Mouse (Mus musculus): ENCODE measurements around the gene Itih2. TPM values are rescaled to one million over a fixed set of nuclear protein-coding genes. Genes with fewer than 3 reads are reported as not detected.

Gene Itih2
- 0.17 and 0.52 TPM in 2 replicates for polyA plus RNA-seq (2014; fragmentation: Nextera tagmentation; extraction: Ambion mirVana)

- Histone ChIP-seq H3K4me2 (ENCODE audit: low read depth, low read length) (no peak within 1 kb of the TSS), H3K9ac (replicated peaks; ENCODE audit: low read length) (no peak within 1 kb of the TSS), H3K27me3 (ENCODE audit: control insufficient read depth, insufficient read depth, low read length) (no peaks in the 10 kb centered on the region), H3K27ac (replicated peaks; ENCODE audit: low read depth, low read length) (no peak within 1 kb of the TSS), H3K4me1 (ENCODE audit: control insufficient read depth, insufficient read depth, low read length) (no peaks in the 10 kb centered on the region), H3K36me3 (replicated peaks; ENCODE audit: control insufficient read depth, insufficient read depth, low read depth, low read length) (no peaks in the 10 kb centered on the region), H3K4me3 (ENCODE audit: low read depth, low read length) (no peak within 1 kb of the TSS), H3K9me3 (replicated peaks; ENCODE audit: control insufficient read depth, low read length) (no peaks in the 10 kb centered on the region)
- ATAC-seq (replicated peaks; ENCODE audit: insufficient number of reproducible peaks, low FRiP score, low TSS enrichment, low read depth) = no peak
- 92% methylated on average over 4 of the region's 4 CpGs for WGBS
- DNase-seq (ENCODE audit: low spot score) = no peak
Measured at GRCm38 (mm10) chr2:10131296-10131695, at the start of gene Itih2. Gene Itih2 (minus strand): TSS chr2:10131396.

GRCm38 (mm10) chr2:10169991-10170390 is 38.8 kb upstream of the Itih2 start:
- Histone ChIP-seq H3K4me1 (ENCODE audit: control insufficient read depth, insufficient read depth, low read length) (peaks cover 3% of the 10 kb centered on the region; the same call in 1 of the 2 replicates), H3K27me3 (ENCODE audit: control insufficient read depth, insufficient read depth, low read length) (no peaks in the 10 kb centered on the region; the same call in 1 of the 2 replicates), H3K9me3 (replicated peaks; ENCODE audit: control insufficient read depth, low read length) (no peaks in the 10 kb centered on the region), H3K4me3 (ENCODE audit: low read depth, low read length) (no peak overlapping the region), H3K4me2 (ENCODE audit: low read depth, low read length) (no peak overlapping the region), H3K27ac (replicated peaks; ENCODE audit: low read depth, low read length) (no peak overlapping the region), H3K9ac (replicated peaks; ENCODE audit: low read length) (no peak overlapping the region), H3K36me3 (replicated peaks; ENCODE audit: control insufficient read depth, insufficient read depth, low read depth, low read length) (no peaks in the 10 kb centered on the region)
- 91% methylated on average over 16 of the region's 16 CpGs for WGBS
- DNase-seq (ENCODE audit: low spot score) = no peak
- ATAC-seq (replicated peaks; ENCODE audit: insufficient number of reproducible peaks, low FRiP score, low TSS enrichment, low read depth) = no peak

- no peak overlapping the region for H3K4me3 ChIP-seq (ENCODE audit: low read depth, low read length)
- DNase-seq (ENCODE audit: low spot score) = no peak
- no peak overlapping the region for H3K27ac ChIP-seq (replicated peaks; ENCODE audit: low read depth, low read length)
- no peak for ATAC-seq (replicated peaks; ENCODE audit: insufficient number of reproducible peaks, low FRiP score, low TSS enrichment, low read depth)
- WGBS = 53% methylated on average over 8 of the region's 8 CpGs
- peaks cover 3% of the 10 kb centered on the region; the same call in 1 of the 2 replicates for H3K4me1 ChIP-seq (ENCODE audit: control insufficient read depth, insufficient read depth, low read length)
- H3K27me3 ChIP-seq (ENCODE audit: control insufficient read depth, insufficient read depth, low read length) = no peaks in the 10 kb centered on the region; the same call in 1 of the 2 replicates
- H3K36me3 ChIP-seq (replicated peaks; ENCODE audit: control insufficient read depth, insufficient read depth, low read depth, low read length) = no peaks in the 10 kb centered on the region
- no peak overlapping the region for H3K4me2 ChIP-seq (ENCODE audit: low read depth, low read length)
- no peak overlapping the region for H3K9ac ChIP-seq (replicated peaks; ENCODE audit: low read length)
- no peaks in the 10 kb centered on the region for H3K9me3 ChIP-seq (replicated peaks; ENCODE audit: control insufficient read depth, low read length)
Measured at GRCm38 (mm10) chr2:10168016-10168415, 36.8 kb upstream of the Itih2 start.

GRCm38 (mm10) chr2:10167283-10167682 is 36.1 kb upstream of the Itih2 start:
- 87% methylated on average over 11 of the region's 11 CpGs for WGBS
- Histone ChIP-seq H3K4me3 (ENCODE audit: low read depth, low read length) (no peak overlapping the region), H3K4me1 (ENCODE audit: control insufficient read depth, insufficient read depth, low read length) (peaks cover 3% of the 10 kb centered on the region; the same call in 1 of the 2 replicates), H3K9ac (replicated peaks; ENCODE audit: low read length) (no peak overlapping the region), H3K9me3 (replicated peaks; ENCODE audit: control insufficient read depth, low read length) (no peaks in the 10 kb centered on the region), H3K27ac (replicated peaks; ENCODE audit: low read depth, low read length) (no peak overlapping the region), H3K27me3 (ENCODE audit: control insufficient read depth, insufficient read depth, low read length) (no peaks in the 10 kb centered on the region; the same call in 1 of the 2 replicates), H3K4me2 (ENCODE audit: low read depth, low read length) (no peak overlapping the region), H3K36me3 (replicated peaks; ENCODE audit: control insufficient read depth, insufficient read depth, low read depth, low read length) (no peaks in the 10 kb centered on the region)
- ATAC-seq (replicated peaks; ENCODE audit: insufficient number of reproducible peaks, low FRiP score, low TSS enrichment, low read depth) (no peak), DNase-seq (ENCODE audit: low spot score) (no peak)

- Histone ChIP-seq H3K9me3 (replicated peaks; ENCODE audit: control insufficient read depth, low read length) (no peaks in the 10 kb centered on the region), H3K4me1 (ENCODE audit: control insufficient read depth, insufficient read depth, low read length) (peaks cover 3% of the 10 kb centered on the region; the same call in 1 of the 2 replicates), H3K4me3 (ENCODE audit: low read depth, low read length) (no peak overlapping the region), H3K36me3 (replicated peaks; ENCODE audit: control insufficient read depth, insufficient read depth, low read depth, low read length) (no peaks in the 10 kb centered on the region), H3K4me2 (ENCODE audit: low read depth, low read length) (no peak overlapping the region), H3K9ac (replicated peaks; ENCODE audit: low read length) (no peak overlapping the region), H3K27ac (replicated peaks; ENCODE audit: low read depth, low read length) (no peak overlapping the region), H3K27me3 (ENCODE audit: control insufficient read depth, insufficient read depth, low read length) (no peaks in the 10 kb centered on the region; the same call in 1 of the 2 replicates)
- peak; percentile 63 for DNase-seq (ENCODE audit: low spot score)
- 30% methylated on average over 6 of the region's 6 CpGs for WGBS
- no peak; the same call in 1 of the 2 replicates for ATAC-seq (replicated peaks; ENCODE audit: insufficient number of reproducible peaks, low FRiP score, low TSS enrichment, low read depth)
Measured at GRCm38 (mm10) chr2:10166635-10167034, 35.4 kb upstream of the Itih2 start.

- no peaks in the 10 kb centered on the region for H3K27me3 ChIP-seq (ENCODE audit: control insufficient read depth, insufficient read depth, low read length)
- no peak overlapping the region for H3K4me2 ChIP-seq (ENCODE audit: low read depth, low read length)
- no peaks in the 10 kb centered on the region for H3K9me3 ChIP-seq (replicated peaks; ENCODE audit: control insufficient read depth, low read length)
- ATAC-seq (replicated peaks; ENCODE audit: insufficient number of reproducible peaks, low FRiP score, low TSS enrichment, low read depth) (no peak), DNase-seq (ENCODE audit: low spot score) (no peak)
- no peak overlapping the region for H3K27ac ChIP-seq (replicated peaks; ENCODE audit: low read depth, low read length)
- WGBS = 87% methylated on average over 4 of the region's 4 CpGs
- H3K36me3 ChIP-seq (replicated peaks; ENCODE audit: control insufficient read depth, insufficient read depth, low read depth, low read length) = no peaks in the 10 kb centered on the region
- H3K4me3 ChIP-seq (ENCODE audit: low read depth, low read length) = no peak overlapping the region
- peaks cover 3% of the 10 kb centered on the region; the same call in 1 of the 2 replicates for H3K4me1 ChIP-seq (ENCODE audit: control insufficient read depth, insufficient read depth, low read length)
- H3K9ac ChIP-seq (replicated peaks; ENCODE audit: low read length) = no peak overlapping the region
Measured at GRCm38 (mm10) chr2:10162011-10162410, 30.8 kb upstream of the Itih2 start.

- Histone ChIP-seq H3K4me2 (ENCODE audit: low read depth, low read length) (no peak overlapping the region), H3K36me3 (replicated peaks; ENCODE audit: control insufficient read depth, insufficient read depth, low read depth, low read length) (no peaks in the 10 kb centered on the region), H3K27ac (replicated peaks; ENCODE audit: low read depth, low read length) (no peak overlapping the region), H3K27me3 (ENCODE audit: control insufficient read depth, insufficient read depth, low read length) (no peaks in the 10 kb centered on the region), H3K9ac (replicated peaks; ENCODE audit: low read length) (no peak overlapping the region), H3K4me1 (ENCODE audit: control insufficient read depth, insufficient read depth, low read length) (no peaks in the 10 kb centered on the region), H3K9me3 (replicated peaks; ENCODE audit: control insufficient read depth, low read length) (no peaks in the 10 kb centered on the region), H3K4me3 (ENCODE audit: low read depth, low read length) (no peak overlapping the region)
- WGBS = 82% methylated on average over 10 of the region's 10 CpGs
- DNase-seq (ENCODE audit: low spot score) (no peak), ATAC-seq (replicated peaks; ENCODE audit: insufficient number of reproducible peaks, low FRiP score, low TSS enrichment, low read depth) (no peak)
Measured at GRCm38 (mm10) chr2:10157184-10157583, 26.0 kb upstream of the Itih2 start.

- 7% methylated on average over 27 of the region's 27 CpGs for WGBS
- Histone ChIP-seq H3K4me1 (ENCODE audit: control insufficient read depth, insufficient read depth, low read length) (no peaks in the 10 kb centered on the region), H3K9me3 (replicated peaks; ENCODE audit: control insufficient read depth, low read length) (no peaks in the 10 kb centered on the region), H3K4me2 (ENCODE audit: low read depth, low read length) (peak within 1 kb of the TSS; percentile 79), H3K4me3 (ENCODE audit: low read depth, low read length) (peak within 1 kb of the TSS; percentile 40), H3K36me3 (replicated peaks; ENCODE audit: control insufficient read depth, insufficient read depth, low read depth, low read length) (no peaks in the 10 kb centered on the region), H3K27me3 (ENCODE audit: control insufficient read depth, insufficient read depth, low read length) (no peaks in the 10 kb centered on the region), H3K27ac (replicated peaks; ENCODE audit: low read depth, low read length) (no peak within 1 kb of the TSS), H3K9ac (replicated peaks; ENCODE audit: low read length) (peak within 1 kb of the TSS; percentile 64)
- DNase-seq (ENCODE audit: low spot score) (peak; percentile 74), ATAC-seq (replicated peaks; ENCODE audit: insufficient number of reproducible peaks, low FRiP score, low TSS enrichment, low read depth) (peak; percentile 78)
Measured at GRCm38 (mm10) chr2:10153201-10154075, 22.2 kb upstream of the Itih2 start, which contains the start of gene Itih5. Gene Itih5 (plus strand): TSS chr2:10153571.
